Mouse (Mus musculus) Patski (cell line): ENCODE measurements around the gene Tom1. TPM values are rescaled to one million over a fixed set of nuclear protein-coding genes. Genes with fewer than 3 reads are reported as not detected.

Experiments
- ATAC-seq: fragments of 100-300 bp; one replicate; pipeline ENCODE4 v1.8.0; 2021
- CTCF ChIA-PET: fragments of 350-600 bp; sonication (Branson Sonifier 250); formaldehyde crosslinking; loops from one replicate; lab custom pipeline; 2022; ENCODE audit warnings: inconsistent platforms; lab: Charles Lee
- POLR2A ChIA-PET: fragments of 350-600 bp; sonication (Branson Sonifier 250); formaldehyde crosslinking; loops from one replicate; lab custom pipeline; 2022; ENCODE audit warnings: antibody characterized with exemption, inconsistent platforms; lab: Charles Lee
- DNase-seq: peaks from one replicate; pipeline ENCODE4 v3.0.0-alpha.2; 2011; ENCODE audit warnings: low read depth, low spot score
- H3K27me3 ChIP-seq: fragments of 371-371 bp; one replicate; pipeline ENCODE4 v1.5.1; 2021
- CTCF ChIP-seq: fragments of 100-300 bp; IDR thresholded peaks from one replicate; pipeline ENCODE4 v1.5.1; 2021
- in situ Hi-C: fragments of 300-500 bp; cut with MboI; formaldehyde crosslinking; loops from 3 replicates; pipeline ENCODE4 v1.11.1; 2018; ENCODE audit warnings: low pct_unique_long_range_greater_than_20kb, mixed read lengths
- polyA plus RNA-seq: library from polyadenylated mRNA; unstranded; gene quantifications from one replicate; pipeline ENCODE4 v1.2.3, GENCODE M21; 2021

Gene Tom1
- polyA plus RNA-seq, 1 experiment from 2014 or later: 32.0 TPM

DNA sequence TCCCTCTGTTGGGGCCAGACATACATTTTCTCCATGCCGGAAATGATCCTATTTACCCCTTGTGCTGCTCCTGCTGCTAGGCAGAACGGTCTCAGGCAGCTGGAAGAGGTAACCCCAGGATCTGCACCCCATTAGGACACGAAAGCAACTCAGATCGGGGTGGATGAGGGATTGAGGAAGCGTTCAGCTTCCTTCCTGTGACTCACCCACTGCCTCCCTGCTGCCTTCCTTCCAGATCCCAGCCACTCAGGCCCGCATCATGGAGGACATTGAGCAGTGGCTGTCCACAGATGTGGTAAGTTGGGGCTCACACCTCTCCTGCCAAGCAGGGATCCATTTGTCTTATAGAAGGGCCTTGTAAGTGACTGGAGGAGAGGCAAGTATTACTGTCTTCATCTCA, 33.8 kb downstream of the Tom1 start:
- ATAC-seq (no peak), DNase-seq (no peak)
- CTCF ChIA-PET: interaction anchor here (0.8 to 1.7 kb wide), 3 partner anchors 12 to 42 kb away, joined by 3 to 6 read pairs (median 4); partner anchors contain the start of gene Mcm5
- POLR2A ChIA-PET: no interaction called here
- no peak for TF ChIP-seq CTCF
- in situ Hi-C loops: no loop called here
- H3K27me3 ChIP-seq: no peaks in the 10 kb centered on the region

DNA sequence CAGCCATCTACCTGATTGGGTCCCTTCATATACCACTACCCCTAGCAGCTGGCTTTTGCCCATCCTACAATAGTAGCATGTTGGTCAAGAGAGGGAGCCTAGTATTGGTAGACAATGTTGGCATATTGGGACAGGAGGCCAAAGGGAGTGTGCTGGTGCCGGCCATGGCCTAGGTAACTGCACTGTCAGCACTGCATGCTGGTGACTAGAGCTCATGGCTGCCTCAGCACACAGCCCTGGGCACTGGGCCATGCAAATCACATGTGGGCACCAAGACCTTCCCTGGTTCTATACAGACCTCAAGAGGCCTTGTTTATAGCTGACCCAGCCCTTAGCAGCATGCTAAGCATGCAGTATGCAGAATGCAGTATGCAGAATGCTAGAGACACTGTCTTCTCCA, 36.8 kb downstream of the Tom1 start:
- POLR2A ChIA-PET: no interaction called here
- CTCF ChIA-PET: interaction anchor here (1.4 to 3.4 kb wide), 6 partner anchors 11 to 61 kb away, joined by 4 to 39 read pairs (median 8); partner anchors contain the start of gene Mcm5
- no peak for TF ChIP-seq CTCF
- H3K27me3 ChIP-seq: no peaks in the 10 kb centered on the region
- ATAC-seq (no peak), DNase-seq (no peak)
- in situ Hi-C loops: loop anchor here (5.0 kb wide), 1 partner anchor 37 kb away; the partner anchor contains the start of gene Mcm5

DNA sequence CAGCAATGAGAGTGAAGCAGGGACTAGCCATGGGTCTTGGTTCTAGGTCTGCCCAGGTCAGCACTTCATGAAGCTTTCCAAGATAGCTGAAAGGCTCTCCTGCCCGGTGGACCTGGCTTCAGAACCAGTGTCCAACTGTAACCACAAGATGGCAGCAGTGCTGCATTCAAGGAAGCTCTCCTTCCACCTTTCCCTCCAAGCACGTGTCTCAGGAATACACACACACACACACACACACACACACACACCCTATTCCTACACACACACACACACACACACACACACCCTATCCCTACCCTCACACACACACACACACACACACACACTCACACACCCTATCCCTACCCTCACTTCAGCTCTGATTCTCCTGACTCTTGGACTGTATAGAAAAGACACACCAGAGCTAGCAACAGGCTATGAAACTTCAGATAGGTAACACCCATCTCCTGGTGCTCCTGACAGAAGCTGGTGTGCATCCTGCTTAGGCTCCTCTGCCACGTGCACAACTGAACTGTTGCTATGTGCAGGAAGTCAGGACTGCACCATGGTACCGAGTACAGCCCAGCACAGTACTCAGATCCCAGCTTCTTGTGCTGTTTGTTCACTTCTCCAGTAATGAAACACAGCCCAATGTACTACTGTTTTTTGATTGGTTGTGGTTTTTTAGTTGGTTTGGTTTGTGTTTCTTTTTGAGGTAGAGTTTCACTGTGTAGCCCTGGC, 38.3 kb downstream of the Tom1 start:
- no peaks in the 10 kb centered on the region for H3K27me3 ChIP-seq
- peak; percentile 87 for TF ChIP-seq CTCF
- CTCF ChIA-PET: interaction anchor here (0.6 to 3.4 kb wide), 24 partner anchors 8 to 204 kb away, joined by 3 to 39 read pairs (median 6); partner anchors contain the start of genes Hmgxb4, Mcm5, Rasd2 and Tom1
- no peak for DNase-seq
- peak; percentile 77 for ATAC-seq
- in situ Hi-C loops: loop anchor here (5.0 kb wide), 1 partner anchor 36 kb away; the partner anchor contains the start of gene Mcm5
- POLR2A ChIA-PET: interaction anchor here (0.7 to 1.4 kb wide), 4 partner anchors 12 to 64 kb away, joined by 3 to 6 read pairs (median 4); partner anchors contain the start of gene Mcm5

DNA sequence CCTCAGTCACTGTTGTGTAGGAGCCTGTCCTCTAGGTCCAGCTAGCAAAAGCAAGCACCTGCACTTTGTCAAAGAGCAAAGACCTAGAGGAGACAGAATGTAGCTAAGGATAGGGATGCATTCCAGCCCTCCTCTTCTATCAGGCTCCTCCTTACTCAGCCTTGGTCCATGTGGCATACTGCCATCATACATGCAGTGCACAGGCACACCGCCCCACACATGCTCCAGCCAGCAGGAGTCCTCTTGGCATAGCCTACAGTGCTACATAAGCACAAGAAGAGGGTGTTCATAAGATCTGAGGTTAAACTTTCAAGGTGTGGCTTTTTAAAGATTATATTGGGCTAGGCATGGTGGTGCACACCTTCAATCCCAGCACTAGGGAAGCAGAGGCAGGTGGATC, 41.4 kb downstream of the Tom1 start:
- in situ Hi-C loops: loop anchor here (5.0 kb wide), 1 partner anchor 32 kb away; the partner anchor contains the start of gene Mcm5
- ATAC-seq (no peak), DNase-seq (no peak)
- ChIA-PET CTCF (interaction anchor here (1.4 to 2.3 kb wide), 6 partner anchors 8 to 34 kb away, joined by 4 to 9 read pairs (median 6); partner anchors contain the start of gene Mcm5), POLR2A (no interaction called here)
- no peak for TF ChIP-seq CTCF
- no peaks in the 10 kb centered on the region for H3K27me3 ChIP-seq

DNA sequence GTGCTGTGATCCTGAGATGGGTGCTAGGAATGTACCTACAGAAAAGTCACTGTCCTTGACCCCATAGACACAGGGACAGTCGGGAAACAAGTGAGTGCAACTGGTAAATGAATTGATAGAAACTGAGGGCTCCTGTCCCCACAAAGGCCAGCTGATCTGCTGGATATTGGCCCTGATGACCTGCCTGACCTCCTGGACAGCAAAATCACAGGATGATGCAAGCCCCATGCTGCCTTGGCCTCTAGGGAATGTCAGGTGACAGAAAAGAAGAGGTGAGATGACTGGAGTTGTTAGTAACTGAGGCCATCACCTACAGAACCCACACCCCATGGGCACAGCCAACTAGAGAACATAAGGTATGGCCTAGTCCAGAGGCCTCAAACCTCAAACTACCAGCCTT, 44.7 kb downstream of the Tom1 start:
- no peak for TF ChIP-seq CTCF
- DNase-seq (no peak), ATAC-seq (no peak)
- CTCF ChIA-PET: no interaction called here
- in situ Hi-C loops: no loop called here
- POLR2A ChIA-PET: no interaction called here
- H3K27me3 ChIP-seq: no peaks in the 10 kb centered on the region

DNA sequence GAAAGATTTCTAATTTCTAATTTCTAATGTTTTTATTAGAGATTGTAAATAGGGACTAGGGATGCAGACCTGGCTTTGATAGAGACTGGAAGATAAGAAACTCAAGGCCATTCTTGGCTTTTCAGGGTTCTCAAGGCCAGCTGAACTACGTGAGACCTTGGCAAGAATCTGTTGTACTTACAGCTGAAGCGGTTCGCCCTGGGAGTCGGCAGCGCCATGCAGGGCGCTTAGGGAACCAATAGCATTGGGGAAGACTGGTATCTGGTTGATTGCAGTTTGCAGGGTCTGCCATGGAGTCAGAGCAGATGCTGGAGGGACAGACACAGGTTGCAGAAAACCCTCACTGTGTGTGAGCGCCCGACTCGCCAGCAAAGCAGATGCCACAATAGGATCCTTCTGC, 45.3 kb downstream of the Tom1 start:
- CTCF ChIA-PET: no interaction called here
- no peak for TF ChIP-seq CTCF
- in situ Hi-C loops: no loop called here
- DNase-seq: no peak
- POLR2A ChIA-PET: no interaction called here
- no peak for ATAC-seq
- H3K27me3 ChIP-seq: no peaks in the 10 kb centered on the region

DNA sequence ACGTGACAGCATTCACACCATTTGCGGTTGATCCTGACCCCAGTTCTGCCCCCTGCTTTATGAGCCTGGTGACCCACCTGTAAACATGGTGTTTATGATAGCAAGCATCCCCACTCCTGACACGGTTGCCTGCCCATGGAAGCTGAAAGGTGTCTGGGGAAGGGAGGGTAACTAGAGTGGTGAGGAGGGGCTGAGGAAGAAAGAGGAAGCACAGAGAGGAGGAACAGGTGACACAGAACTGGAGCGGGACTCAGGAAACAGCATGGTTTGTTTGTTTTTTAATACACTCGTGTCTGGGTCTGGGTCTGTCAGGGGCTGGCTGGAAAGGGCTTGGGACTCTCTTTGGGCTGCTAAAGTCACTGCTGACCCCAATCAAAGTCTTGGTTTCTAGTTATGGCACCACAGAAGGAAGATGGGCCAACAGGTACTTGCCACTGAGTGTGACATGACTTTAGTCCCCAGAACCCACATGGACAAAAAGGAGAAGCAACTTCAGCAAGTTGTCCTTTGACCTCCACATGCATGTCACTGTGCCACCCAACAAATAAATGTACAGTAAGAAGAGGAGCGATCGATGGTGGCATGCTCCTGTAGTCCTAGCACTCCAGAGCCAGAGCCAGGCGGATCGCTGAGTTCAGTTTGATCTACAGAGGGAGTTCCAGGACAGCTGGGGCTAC, 48.0 kb downstream of the Tom1 start:
- ATAC-seq (no peak), DNase-seq (no peak)
- ChIA-PET POLR2A (interaction anchor here (0.7 kb wide), 1 partner anchor 60 kb away, joined by 3 read pairs; no protein-coding TSS in a partner anchor), CTCF (no interaction called here)
- TF ChIP-seq CTCF: no peak
- in situ Hi-C loops: no loop called here
- no peaks in the 10 kb centered on the region for H3K27me3 ChIP-seq

DNA sequence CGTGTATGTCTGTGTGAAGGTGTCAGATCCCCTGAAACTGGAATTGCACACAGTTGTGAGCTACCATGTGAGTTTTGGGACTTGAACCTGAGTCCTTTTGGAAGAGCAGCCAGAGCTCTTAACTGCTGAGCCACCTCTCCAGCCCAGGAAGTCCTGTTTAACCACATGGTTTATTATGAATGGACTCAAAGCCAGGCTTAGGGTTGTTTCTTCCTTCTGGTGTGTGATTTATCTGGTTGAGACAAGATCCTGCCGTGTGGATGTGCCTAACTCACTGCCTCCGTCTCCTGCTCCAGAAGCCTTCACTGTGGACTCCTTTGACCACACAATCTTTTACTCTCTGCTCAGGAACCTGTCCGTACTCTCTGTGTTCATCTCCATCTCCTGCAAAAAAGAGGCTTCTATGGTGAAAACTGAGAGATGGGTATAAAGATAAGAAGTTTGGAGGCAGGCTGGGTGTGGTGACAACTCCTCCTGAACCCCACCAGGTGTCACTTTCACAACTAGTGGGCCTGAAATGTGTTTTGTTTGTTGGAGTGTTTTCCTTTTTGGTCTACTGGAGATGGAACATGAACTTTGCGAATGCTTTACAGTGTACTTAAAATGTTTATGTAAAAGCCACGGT, 48.8 kb downstream of the Tom1 start:
- H3K27me3 ChIP-seq: no peaks in the 10 kb centered on the region
- TF ChIP-seq CTCF: no peak
- in situ Hi-C loops: no loop called here
- DNase-seq (no peak), ATAC-seq (no peak)
- POLR2A ChIA-PET: interaction anchor here (0.7 kb wide), 1 partner anchor 61 kb away, joined by 3 read pairs; no protein-coding TSS in a partner anchor
- CTCF ChIA-PET: interaction anchor here (1.3 to 1.8 kb wide), 2 partner anchors 9 to 27 kb away, joined by 4 to 9 read pairs; partner anchors contain the start of gene Mcm5

DNA sequence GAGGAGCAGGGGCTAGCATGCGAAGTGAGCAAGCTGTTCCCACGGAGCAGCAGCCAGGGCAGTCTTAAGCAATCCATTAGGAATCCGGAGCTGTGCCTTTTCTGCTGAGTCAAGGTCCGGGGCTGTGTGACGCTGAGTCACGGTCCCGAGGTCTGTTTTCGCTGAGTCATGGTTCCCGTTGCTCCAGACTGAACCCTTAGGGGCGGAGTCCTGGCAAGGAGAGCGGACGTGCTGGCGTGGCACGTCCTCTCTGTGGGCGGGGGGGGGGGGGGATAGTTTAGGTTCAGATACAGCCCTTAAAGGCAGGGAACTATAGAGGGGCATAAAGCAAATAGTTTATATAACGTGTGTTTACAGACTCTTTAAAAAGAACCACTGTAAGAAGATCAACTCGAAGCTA, 50.3 kb downstream of the Tom1 start:
- no peaks in the 10 kb centered on the region for H3K27me3 ChIP-seq
- ChIA-PET POLR2A (interaction anchor here (0.6 to 1.3 kb wide), 4 partner anchors 10 to 25 kb away, joined by 3 to 6 read pairs (median 4); partner anchors contain the start of gene Hmox1), CTCF (interaction anchor here (0.9 to 1.8 kb wide), 4 partner anchors 10 to 25 kb away, joined by 3 to 9 read pairs (median 4); partner anchors contain the start of gene Mcm5)
- no peak for TF ChIP-seq CTCF
- ATAC-seq (peak; percentile 96), DNase-seq (peak; percentile 91)
- in situ Hi-C loops: no loop called here
